Mouse (Mus musculus) forebrain, embryonic 12.5 days (tissue): ENCODE data around the gene Hsd11b1. TPM values are rescaled to one million over a fixed set of nuclear protein-coding genes. Genes with fewer than 3 reads are reported as not detected.

Source experiments
- ATAC-seq: fragments of 200-750 bp; cut with Nextera tagmentation; 2 replicates; pipeline ENCODE4 v1.8.0; 2017; ENCODE audit warnings: moderate TSS enrichment; ENCODE audit not compliant: low FRiP score
- H3K27ac ChIP-seq: fragments of 300-500 bp; sonication (generic); 2 replicates; pipeline ENCODE4 v1.5.1; 2016; ENCODE audit warnings: mild to moderate bottlenecking
- H3K27me3 ChIP-seq: fragments of 300-500 bp; sonication (generic); 2 replicates; pipeline ENCODE4 v1.6.1; 2016; ENCODE audit warnings: mild to moderate bottlenecking
- H3K36me3 ChIP-seq: fragments of 300-500 bp; sonication (generic); replicated peaks from 2 replicates; pipeline ENCODE4 v1.6.1; 2016; ENCODE audit warnings: mild to moderate bottlenecking
- H3K4me1 ChIP-seq: fragments of 300-500 bp; sonication (generic); 2 replicates; pipeline ENCODE4 v1.6.1; 2016
- H3K4me2 ChIP-seq: fragments of 300-500 bp; sonication (generic); 2 replicates; pipeline ENCODE4 v1.6.1; 2016; ENCODE audit warnings: mild to moderate bottlenecking, moderate library complexity
- H3K4me3 ChIP-seq: fragments of 300-500 bp; sonication (generic); replicated peaks from 2 replicates; pipeline ENCODE4 v1.5.1; 2016; ENCODE audit warnings: mild to moderate bottlenecking
- H3K9ac ChIP-seq: fragments of 300-500 bp; sonication (generic); 2 replicates; pipeline ENCODE4 v1.6.1; 2016; ENCODE audit warnings: mild to moderate bottlenecking
- H3K9me3 ChIP-seq: fragments of 300-500 bp; sonication (generic); 2 replicates; pipeline ENCODE4 v1.6.1; 2016
- WGBS: fragments of 180-500 bp; shearing (Covaris S2); methylation state at CpG from one replicate; pipeline ENCODE4 v1.1.7; 2016; 5-methylcytosine and 5-hydroxymethylcytosine counted together
- polyA plus RNA-seq: library from polyadenylated mRNA; unstranded; fragments of >200 nt; fragmentation: Nextera tagmentation; extraction: Ambion mirVana; gene quantifications from 2 replicates; pipeline ENCODE4 v1.2.1, GENCODE M21; 2016

Gene Hsd11b1
- polyA plus RNA-seq, 1 experiment from 2014 or later: not detected

- no peak overlapping the region for H3K4me2 ChIP-seq
- H3K36me3 ChIP-seq: no peaks in the 10 kb centered on the region
- 77% methylated on average over 5 of the region's 5 CpGs for WGBS
- no peak for ATAC-seq
- no peak overlapping the region for H3K4me3 ChIP-seq
- no peak overlapping the region for H3K9ac ChIP-seq
- no peaks in the 10 kb centered on the region for H3K9me3 ChIP-seq
- no peak overlapping the region for H3K27ac ChIP-seq
- H3K27me3 ChIP-seq: no peaks in the 10 kb centered on the region
- H3K4me1 ChIP-seq: no peaks in the 10 kb centered on the region
Measured at GRCm38 (mm10) chr1:193230935-193231334, 32.9 kb downstream of the Hsd11b1 start.

- Histone ChIP-seq H3K9me3 (no peaks in the 10 kb centered on the region), H3K36me3 (no peaks in the 10 kb centered on the region), H3K4me3 (no peak overlapping the region), H3K27ac (no peak overlapping the region), H3K9ac (no peak overlapping the region), H3K27me3 (no peaks in the 10 kb centered on the region), H3K4me2 (no peak overlapping the region), H3K4me1 (0 out of 2 replicates have a peak, but pooled peaks cover under 1% of the 10 kb centered on the region)
- no peak for ATAC-seq
- 82% methylated on average over 3 of the region's 3 CpGs for WGBS
Measured at GRCm38 (mm10) chr1:193230531-193230930, 33.3 kb downstream of the Hsd11b1 start.

GRCm38 (mm10) chr1:193229570-193229969 is 34.3 kb downstream of the Hsd11b1 start:
- 94% methylated on average over 5 of the region's 5 CpGs for WGBS
- H3K9me3 ChIP-seq: no peaks in the 10 kb centered on the region
- no peak overlapping the region for H3K4me3 ChIP-seq
- H3K27ac ChIP-seq: no peak overlapping the region
- peaks cover 4% of the 10 kb centered on the region; the same call in 1 of the 2 replicates for H3K4me1 ChIP-seq
- ATAC-seq: no peak
- H3K27me3 ChIP-seq: no peaks in the 10 kb centered on the region
- H3K4me2 ChIP-seq: no peak overlapping the region
- H3K9ac ChIP-seq: no peak overlapping the region
- no peaks in the 10 kb centered on the region for H3K36me3 ChIP-seq

- 67% methylated on average over 4 of the region's 4 CpGs for WGBS
- Histone ChIP-seq H3K9me3 (no peaks in the 10 kb centered on the region), H3K9ac (no peak overlapping the region), H3K4me3 (no peak overlapping the region), H3K4me2 (no peak overlapping the region), H3K27me3 (no peaks in the 10 kb centered on the region), H3K36me3 (no peaks in the 10 kb centered on the region), H3K27ac (no peak overlapping the region), H3K4me1 (peaks cover 4% of the 10 kb centered on the region; the same call in 1 of the 2 replicates)
- no peak for ATAC-seq
Measured at GRCm38 (mm10) chr1:193227537-193227936, 36.3 kb downstream of the Hsd11b1 start.

- H3K36me3 ChIP-seq: no peaks in the 10 kb centered on the region
- no peak for ATAC-seq
- no peak overlapping the region for H3K4me3 ChIP-seq
- no peaks in the 10 kb centered on the region for H3K9me3 ChIP-seq
- peaks cover 4% of the 10 kb centered on the region; the same call in 1 of the 2 replicates for H3K4me1 ChIP-seq
- no peak overlapping the region for H3K4me2 ChIP-seq
- H3K27ac ChIP-seq: no peak overlapping the region
- no peaks in the 10 kb centered on the region for H3K27me3 ChIP-seq
- WGBS: 54% methylated on average over 7 of the region's 7 CpGs
- no peak overlapping the region for H3K9ac ChIP-seq
Measured at GRCm38 (mm10) chr1:193226724-193227522, 37.0 kb downstream of the Hsd11b1 start.

- WGBS: 95% methylated on average over 4 of the region's 4 CpGs
- Histone ChIP-seq H3K9ac (no peak overlapping the region), H3K9me3 (no peaks in the 10 kb centered on the region), H3K4me1 (peaks cover 4% of the 10 kb centered on the region; the same call in 1 of the 2 replicates), H3K27me3 (no peaks in the 10 kb centered on the region), H3K27ac (no peak overlapping the region), H3K4me2 (no peak overlapping the region), H3K4me3 (no peak overlapping the region), H3K36me3 (no peaks in the 10 kb centered on the region)
- no peak for ATAC-seq
Measured at GRCm38 (mm10) chr1:193226114-193226513, 37.8 kb downstream of the Hsd11b1 start.

GRCm38 (mm10) chr1:193225531-193225930 is 38.3 kb downstream of the Hsd11b1 start:
- Histone ChIP-seq H3K4me1 (peaks cover 4% of the 10 kb centered on the region; the same call in 1 of the 2 replicates), H3K27me3 (no peaks in the 10 kb centered on the region), H3K4me3 (no peak overlapping the region), H3K9ac (no peak overlapping the region), H3K36me3 (no peaks in the 10 kb centered on the region), H3K27ac (no peak overlapping the region), H3K4me2 (no peak overlapping the region), H3K9me3 (no peaks in the 10 kb centered on the region)
- WGBS: 8% methylated on average over 3 of the region's 3 CpGs
- no peak for ATAC-seq

- no peak for ATAC-seq
- no peak overlapping the region for H3K4me3 ChIP-seq
- WGBS: 75% methylated on average over 5 of the region's 5 CpGs
- no peak overlapping the region for H3K9ac ChIP-seq
- H3K27me3 ChIP-seq: no peaks in the 10 kb centered on the region
- H3K4me2 ChIP-seq: no peak overlapping the region
- no peak overlapping the region for H3K27ac ChIP-seq
- H3K9me3 ChIP-seq: no peaks in the 10 kb centered on the region
- peaks cover 3% of the 10 kb centered on the region; the same call in 1 of the 2 replicates for H3K4me1 ChIP-seq
- no peaks in the 10 kb centered on the region for H3K36me3 ChIP-seq
Measured at GRCm38 (mm10) chr1:193220408-193220807, 43.5 kb downstream of the Hsd11b1 start.

- no peaks in the 10 kb centered on the region for H3K4me1 ChIP-seq
- no peak overlapping the region for H3K27ac ChIP-seq
- H3K27me3 ChIP-seq: no peaks in the 10 kb centered on the region
- no peak overlapping the region for H3K9ac ChIP-seq
- no peaks in the 10 kb centered on the region for H3K36me3 ChIP-seq
- H3K9me3 ChIP-seq: no peaks in the 10 kb centered on the region
- H3K4me2 ChIP-seq: no peak overlapping the region
- no peak for ATAC-seq
- WGBS: 84% methylated on average over 3 of the region's 3 CpGs
- no peak overlapping the region for H3K4me3 ChIP-seq
Measured at GRCm38 (mm10) chr1:193216000-193216399, 47.9 kb downstream of the Hsd11b1 start.

- 84% methylated on average over 5 of the region's 5 CpGs for WGBS
- H3K9me3 ChIP-seq: no peaks in the 10 kb centered on the region
- H3K27me3 ChIP-seq: no peaks in the 10 kb centered on the region
- no peak overlapping the region for H3K4me2 ChIP-seq
- no peak for ATAC-seq
- H3K9ac ChIP-seq: no peak overlapping the region
- H3K27ac ChIP-seq: no peak overlapping the region
- no peaks in the 10 kb centered on the region for H3K4me1 ChIP-seq
- H3K4me3 ChIP-seq: no peak overlapping the region
- no peaks in the 10 kb centered on the region for H3K36me3 ChIP-seq
Measured at GRCm38 (mm10) chr1:193214053-193214452, 49.8 kb downstream of the Hsd11b1 start.

- no peak overlapping the region for H3K4me2 ChIP-seq
- no peak overlapping the region for H3K27ac ChIP-seq
- H3K9me3 ChIP-seq: no peaks in the 10 kb centered on the region
- no peaks in the 10 kb centered on the region for H3K27me3 ChIP-seq
- WGBS: 78% methylated on average over 5 of the region's 5 CpGs
- no peaks in the 10 kb centered on the region for H3K36me3 ChIP-seq
- H3K4me1 ChIP-seq: no peaks in the 10 kb centered on the region
- no peak overlapping the region for H3K4me3 ChIP-seq
- ATAC-seq: no peak
- H3K9ac ChIP-seq: no peak overlapping the region
Measured at GRCm38 (mm10) chr1:193211371-193211770, 52.5 kb downstream of the Hsd11b1 start.

GRCm38 (mm10) chr1:193208178-193208577 is 55.7 kb downstream of the Hsd11b1 start:
- ATAC-seq: no peak
- Histone ChIP-seq H3K27ac (no peak overlapping the region), H3K4me2 (no peak overlapping the region), H3K36me3 (no peaks in the 10 kb centered on the region), H3K4me1 (no peaks in the 10 kb centered on the region), H3K4me3 (no peak overlapping the region), H3K9ac (no peak overlapping the region), H3K9me3 (no peaks in the 10 kb centered on the region), H3K27me3 (no peaks in the 10 kb centered on the region)
- WGBS: 48% methylated on average over 2 of the region's 2 CpGs

GRCm38 (mm10) chr1:193207503-193207902 is 56.4 kb downstream of the Hsd11b1 start, which contains the start of gene Lamb3:
Gene Lamb3 (plus strand): TSS chr1:193207699.
- no peaks in the 10 kb centered on the region for H3K36me3 ChIP-seq
- no peaks in the 10 kb centered on the region for H3K9me3 ChIP-seq
- 96% methylated on average over 3 of the region's 3 CpGs for WGBS
- no peaks in the 10 kb centered on the region for H3K27me3 ChIP-seq
- no peak within 1 kb of the TSS for H3K9ac ChIP-seq
- H3K4me3 ChIP-seq: no peak within 1 kb of the TSS
- no peak within 1 kb of the TSS for H3K27ac ChIP-seq
- ATAC-seq: no peak
- H3K4me2 ChIP-seq: no peak within 1 kb of the TSS
- no peaks in the 10 kb centered on the region for H3K4me1 ChIP-seq
